Mouse (Mus musculus) G1E (cell line): ENCODE results near the gene Gm29776. TPM values are rescaled to one million over a fixed set of nuclear protein-coding genes. Genes with fewer than 3 reads are reported as not detected.
A peak's percentile ranks its signal among the peaks of the same experiment; 100 is the strongest.

Experiments used
- ATAC-seq: 2 replicates; pipeline ENCODE4 v1.8.0; 2016; ENCODE audit warnings: mild to moderate bottlenecking; ENCODE audit not compliant: insufficient number of reproducible peaks, poor library complexity, low FRiP score, severe bottlenecking; ENCODE audit errors: extremely low read depth
- DNase-seq: peaks from one replicate; pipeline ENCODE4 v3.0.0; 2012; ENCODE audit warnings: low spot score
- H3K27me3 ChIP-seq: 2 replicates; pipeline ENCODE4 v1.6.1; 2012; ENCODE audit warnings: mild to moderate bottlenecking, low read length, inconsistent platforms; ENCODE audit not compliant: insufficient read depth
- H3K36me3 ChIP-seq: replicated peaks from 2 replicates; pipeline ENCODE3; 2012; ENCODE audit warnings: mild to moderate bottlenecking, inconsistent platforms
- H3K4me1 ChIP-seq: 2 replicates; pipeline ENCODE4 v1.6.1; 2012; ENCODE audit warnings: low read depth, low read length, inconsistent platforms, mixed read lengths; ENCODE audit not compliant: insufficient read depth
- H3K4me3 ChIP-seq: 2 replicates; pipeline ENCODE4 v1.5.1; 2012; ENCODE audit warnings: low read depth, mild to moderate bottlenecking, inconsistent platforms, low read length, moderate library complexity, mixed read lengths
- H3K9me3 ChIP-seq: replicated peaks from 2 replicates; pipeline ENCODE4 v1.6.1; 2012; ENCODE audit warnings: inconsistent platforms
- CTCF ChIP-seq: IDR thresholded peaks from 2 replicates; pipeline ENCODE4 v1.5.1; 2012; ENCODE audit warnings: low read depth, low read length, inconsistent platforms, mixed read lengths
- GATA1 ChIP-seq: IDR thresholded peaks from 2 replicates; pipeline ENCODE4 v1.6.1; 2012; ENCODE audit warnings: borderline replicate concordance, low read length, inconsistent platforms, mixed read lengths
- GATA2 ChIP-seq: IDR thresholded peaks from 2 replicates; pipeline ENCODE4 v1.6.1; 2012; ENCODE audit warnings: low read depth, low read length, inconsistent platforms, borderline replicate concordance
- POLR2AphosphoS5 ChIP-seq: IDR thresholded peaks from 2 replicates; pipeline ENCODE4 v1.6.1; 2012; ENCODE audit warnings: low read depth, low read length, inconsistent platforms; ENCODE audit not compliant: insufficient replicate concordance
- TAL1 ChIP-seq: conservative IDR thresholded peaks from 2 replicates; pipeline ENCODE4 v1.6.1; 2012; ENCODE audit warnings: low read depth, low read length, inconsistent platforms, mixed read lengths
- polyA plus RNA-seq: library from polyadenylated mRNA; stranded (reverse); fragments of >175 nt; gene quantifications from 2 replicates; pipeline ENCODE4 v1.2.3, GENCODE M21; 2012
- total RNA-seq, 2 experiments: library from RNA; stranded (forward) in 1 of 2; stranded (reverse) in 1 of 2; fragments of 200-1000 nt in 1 of 2; fragments of >200 nt in 1 of 2; fragmentation: Nextera tagmentation in 1 of 2; gene quantifications; 2 replicates each; pipeline ENCODE4 v1.2.3; 2014 to 2017

The Gm29776 gene
- total and polyA plus RNA-seq, 3 experiments: 0.11 TPM; not detected in 2

DNA sequence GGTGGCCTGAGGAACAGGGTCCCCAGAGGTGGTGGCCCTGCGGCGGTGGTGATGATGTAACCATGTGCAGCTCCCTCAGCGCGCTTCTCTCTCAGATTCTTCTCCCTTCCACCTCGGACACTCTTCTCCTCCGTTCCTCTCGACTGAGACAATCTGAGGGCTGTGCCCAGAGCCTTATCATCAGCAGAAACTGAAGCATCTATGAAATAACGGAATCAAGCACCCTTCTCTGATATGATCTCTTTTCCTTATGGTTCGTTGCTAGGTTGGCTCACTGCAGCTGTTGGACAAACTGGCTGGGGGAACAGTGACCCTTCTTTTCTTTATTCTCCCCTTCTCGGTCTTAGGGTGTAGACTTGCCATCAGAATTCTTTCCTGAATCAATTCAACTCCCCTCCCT, 4.6 kb upstream of the Gm29776 start:
- Histone ChIP-seq H3K4me1 (peaks cover 81% of the 10 kb centered on the region), H3K4me3 (peak overlapping the region; percentile 40; the same call in 1 of the 2 replicates), H3K27me3 (peaks cover 23% of the 10 kb centered on the region), H3K36me3 (no peaks in the 10 kb centered on the region), H3K9me3 (no peaks in the 10 kb centered on the region)
- ATAC-seq (no peak), DNase-seq (no peak)
- TF ChIP-seq CTCF (no peak), TAL1 (no peak), GATA1 (no peak), POLR2AphosphoS5 (no peak), GATA2 (no peak)

- TF ChIP-seq GATA1 (no peak), TAL1 (no peak), POLR2AphosphoS5 (no peak), CTCF (peak; percentile 89), GATA2 (no peak)
- Histone ChIP-seq H3K27me3 (peaks cover 26% of the 10 kb centered on the region), H3K9me3 (no peaks in the 10 kb centered on the region), H3K4me3 (no peak overlapping the region), H3K4me1 (peaks cover 71% of the 10 kb centered on the region), H3K36me3 (no peaks in the 10 kb centered on the region)
- ATAC-seq (no peak), DNase-seq (peak; percentile 59)
Measured at GRCm38 (mm10) chr14:54701298-54701697, 2.7 kb upstream of the Gm29776 start.

- ATAC-seq (no peak), DNase-seq (no peak)
- peaks cover 12% of the 10 kb centered on the region for H3K36me3 ChIP-seq
- H3K4me1 ChIP-seq: peaks cover 59% of the 10 kb centered on the region
- TF ChIP-seq GATA2 (no peak), CTCF (no peak), GATA1 (no peak), POLR2AphosphoS5 (no peak), TAL1 (no peak)
- H3K9me3 ChIP-seq: no peaks in the 10 kb centered on the region
- H3K27me3 ChIP-seq: peaks cover 29% of the 10 kb centered on the region
- no peak overlapping the region for H3K4me3 ChIP-seq
Measured at GRCm38 (mm10) chr14:54699586-54699985, 953 bp upstream of the Gm29776 start.

DNA sequence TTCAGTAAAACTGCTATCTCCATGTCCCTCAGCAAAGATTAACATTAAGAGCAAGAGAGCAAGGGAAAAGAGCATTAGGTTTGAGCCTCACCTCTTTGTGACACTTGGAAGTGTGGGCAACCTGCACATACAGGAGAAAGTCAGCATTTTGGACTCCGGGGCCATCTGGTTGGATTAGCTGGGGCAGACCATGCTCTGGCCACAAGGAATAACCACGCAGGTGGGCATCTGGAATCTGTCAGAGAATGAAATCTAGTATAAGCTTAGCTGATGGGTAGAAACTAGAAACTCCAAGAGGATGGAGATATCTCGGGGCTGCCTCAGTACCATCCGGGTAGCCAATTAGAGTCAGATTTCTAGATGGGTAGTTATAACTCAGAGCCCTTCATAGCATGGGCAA, 1.9 kb downstream of the Gm29776 start:
- no peak for ATAC-seq
- TF ChIP-seq POLR2AphosphoS5: no peak
- no peak overlapping the region for H3K4me3 ChIP-seq
- no peaks in the 10 kb centered on the region for H3K9me3 ChIP-seq
- no peak for DNase-seq
- H3K4me1 ChIP-seq: peaks cover 45% of the 10 kb centered on the region
- H3K36me3 ChIP-seq: peaks cover 35% of the 10 kb centered on the region
- H3K27me3 ChIP-seq: peaks cover 23% of the 10 kb centered on the region

- peaks cover 36% of the 10 kb centered on the region for H3K4me1 ChIP-seq
- no peak overlapping the region for H3K4me3 ChIP-seq
- H3K9me3 ChIP-seq: no peaks in the 10 kb centered on the region
- H3K36me3 ChIP-seq: peaks cover 46% of the 10 kb centered on the region
- DNase-seq (no peak), ATAC-seq (no peak)
- peaks cover 23% of the 10 kb centered on the region for H3K27me3 ChIP-seq
- no peak for TF ChIP-seq GATA2
- TF ChIP-seq POLR2AphosphoS5: no peak
- no peak for TF ChIP-seq CTCF
- TF ChIP-seq GATA1: no peak
- TF ChIP-seq TAL1: no peak
Measured at GRCm38 (mm10) chr14:54695042-54695441, 3.6 kb downstream of the Gm29776 start.

DNA sequence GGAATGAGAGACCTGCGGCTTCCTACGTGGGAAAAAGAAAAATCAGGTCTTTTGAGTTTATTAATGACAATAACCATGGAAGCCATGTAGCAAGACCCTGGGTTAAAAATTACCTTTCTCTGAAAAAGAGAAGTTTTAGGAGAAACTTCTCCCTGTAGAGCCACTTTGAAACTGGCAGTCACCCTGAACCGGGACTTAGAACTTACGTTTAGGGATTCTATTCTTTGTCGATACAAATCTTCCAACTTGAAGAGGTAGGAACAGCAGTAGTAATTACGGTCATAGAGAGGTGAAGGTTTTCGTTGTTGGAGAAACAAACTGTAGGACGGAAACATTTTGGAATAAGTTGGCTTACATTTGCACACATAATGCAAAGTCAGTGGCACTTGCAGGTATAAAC, 11.4 kb downstream of the Gm29776 start:
- ATAC-seq (no peak), DNase-seq (no peak)
- peaks cover 38% of the 10 kb centered on the region for H3K4me1 ChIP-seq
- H3K36me3 ChIP-seq: peaks cover 52% of the 10 kb centered on the region
- no peaks in the 10 kb centered on the region for H3K9me3 ChIP-seq
- no peaks in the 10 kb centered on the region for H3K27me3 ChIP-seq
- TF ChIP-seq TAL1 (no peak), CTCF (no peak), GATA1 (no peak), POLR2AphosphoS5 (no peak), GATA2 (no peak)
- peak overlapping the region; percentile 97 for H3K4me3 ChIP-seq

GRCm38 (mm10) chr14:54686522-54687143, 12.0 kb downstream of the Gm29776 start, which contains the start of gene Acin1:
Gene Acin1 (minus strand): TSS chr14:54686931.
- no peak for TF ChIP-seq GATA1
- no peak for TF ChIP-seq GATA2
- no peak for TF ChIP-seq POLR2AphosphoS5
- Histone ChIP-seq H3K27me3 (no peaks in the 10 kb centered on the region), H3K9me3 (no peaks in the 10 kb centered on the region), H3K4me3 (peak within 1 kb of the TSS; percentile 97), H3K4me1 (peaks cover 40% of the 10 kb centered on the region), H3K36me3 (peaks cover 58% of the 10 kb centered on the region)
- ATAC-seq (peak; percentile 87), DNase-seq (peak; percentile 90)
